Mouse (Mus musculus) liver, adult 2 months (tissue): ENCODE data around the gene Srsf3.

ENCODE experiments used
- CTCF ChIP-seq: fragments of 200-500 bp; IDR thresholded peaks from 2 replicates; pipeline ENCODE4 v1.5.1; 2011; ENCODE audit warnings: low read depth, low read length, control low read depth
- POLR2A ChIP-seq: fragments of 200-500 bp; IDR thresholded peaks from 2 replicates; pipeline ENCODE4 v1.6.1; 2011; ENCODE audit warnings: low read length, control low read depth; ENCODE audit not compliant: insufficient read depth; ENCODE audit errors: extremely low read depth

- TF ChIP-seq POLR2A (no peak), CTCF (no peak)
Observed at GRCm38 (mm10) chr17:29031771-29032273, 606 bp upstream of the Srsf3 start.
